17 mouse cellular contexts compared by ENCODE assay signal in genomic region chr2:173813071-173813470, GRCm38 (mm10).
"Had no signal": no experiment of that assay in that cellular context is flagged by ENCODE, and none has a peak within 500 bp of the region (broad histone marks: within the 10 kb centered on the region; RNA-seq: fewer than 3 reads in every experiment).

No protein-coding gene starts in this region.

- H3K4me2 ChIP-seq: lung, embryonic 15.5 days; midbrain, embryonic 12.5 days; neural tube, embryonic 12.5 days; stomach, embryonic 15.5 days had no signal

- DNase-seq: liver, postnatal 0 days; lung, adult 2 months; lung, postnatal 14 days; lung, postnatal 36 days; midbrain, embryonic 14.5 days; right cerebral cortex, postnatal 14 days; thymus, adult 2 months; thymus, postnatal 25 days; thymus, postnatal 4 days had no signal

- H3K4me3 ChIP-seq: lung, embryonic 15.5 days; megakaryocyte, embryonic 14.5 days; midbrain, embryonic 12.5 days; neural tube, embryonic 12.5 days; stomach, embryonic 15.5 days had no signal

- H3K27me3 ChIP-seq: lung, embryonic 15.5 days; midbrain, embryonic 12.5 days; neural tube, embryonic 12.5 days; stomach, embryonic 15.5 days had no signal

- H3K9ac ChIP-seq: liver, postnatal 0 days; lung, embryonic 15.5 days; midbrain, embryonic 12.5 days; neural tube, embryonic 12.5 days; stomach, embryonic 15.5 days had no signal

- ATAC-seq: liver, postnatal 0 days; lung, postnatal 0 days had no signal

- H3K4me1 ChIP-seq: lung, embryonic 15.5 days; megakaryocyte, embryonic 14.5 days; midbrain, embryonic 12.5 days; neural tube, embryonic 12.5 days had no signal

- H3K9me3 ChIP-seq: lung, embryonic 15.5 days; stomach, embryonic 15.5 days had no signal

- H3K27ac ChIP-seq: lung, embryonic 15.5 days; macrophage; midbrain, embryonic 12.5 days; neural tube, embryonic 12.5 days; stomach, embryonic 15.5 days; stomach, postnatal 0 days had no signal

- H3K36me3 ChIP-seq: lung, embryonic 15.5 days; midbrain, embryonic 12.5 days; neural tube, embryonic 12.5 days; stomach, embryonic 15.5 days had no signal
